Mouse (Mus musculus) G1E-ER4 (cell line): ENCODE data around the gene Tubb2b. TPM values are rescaled to one million over a fixed set of nuclear protein-coding genes. Genes with fewer than 3 reads are reported as not detected.

Experiments
- GATA1 ChIP-seq: IDR thresholded peaks from one replicate; pipeline ENCODE4 v1.8.0; 2012; ENCODE audit warnings: low read length, inconsistent platforms
- polyA plus RNA-seq: library from polyadenylated mRNA; stranded (reverse); fragments of >175 nt; gene quantifications from 2 replicates; pipeline ENCODE4 v1.2.3, GENCODE M21; 2012

Gene Tubb2b
- polyA plus RNA-seq, 1 experiment: 0.60 TPM

GRCm38 (mm10) chr13:34100733-34101132 is 29.5 kb downstream of the Tubb2b start:
- TF ChIP-seq GATA1: peak; percentile 80

GRCm38 (mm10) chr13:34097086-34097485 is 33.2 kb downstream of the Tubb2b start:
- TF ChIP-seq GATA1: no peak

GRCm38 (mm10) chr13:34096455-34096854 is 33.8 kb downstream of the Tubb2b start:
- TF ChIP-seq GATA1: no peak

- no peak for TF ChIP-seq GATA1
These were observed 34.5 kb downstream of the Tubb2b start for GRCm38 (mm10) chr13:34095542-34096435.

- no peak for TF ChIP-seq GATA1
These were observed 40.9 kb downstream of the Tubb2b start for GRCm38 (mm10) chr13:34089358-34089757.

GRCm38 (mm10) chr13:34088871-34089288 is 41.4 kb downstream of the Tubb2b start:
- no peak for TF ChIP-seq GATA1

GRCm38 (mm10) chr13:34087052-34087812 is 43.0 kb downstream of the Tubb2b start:
- no peak for TF ChIP-seq GATA1

- no peak for TF ChIP-seq GATA1
These were observed 46.1 kb downstream of the Tubb2b start for GRCm38 (mm10) chr13:34084026-34084750.

GRCm38 (mm10) chr13:34081926-34082325 is 48.3 kb downstream of the Tubb2b start:
- TF ChIP-seq GATA1: no peak

- no peak for TF ChIP-seq GATA1
These were observed 50.5 kb downstream of the Tubb2b start for GRCm38 (mm10) chr13:34079801-34080200.

- TF ChIP-seq GATA1: no peak
These were observed 51.6 kb downstream of the Tubb2b start for GRCm38 (mm10) chr13:34078500-34079280.

- no peak for TF ChIP-seq GATA1
These were observed 52.6 kb downstream of the Tubb2b start, which contains the start of gene Tubb2a for GRCm38 (mm10) chr13:34077492-34078271. Gene Tubb2a (minus strand): TSS chr13:34078007.

Other genes with a start within 250 kb of the Tubb2b start
- not detected in 2 replicates for gene Serpinb6c, start 224.8 kb downstream of the Tubb2b start, polyA plus RNA-seq
- 0.35 and 0.43 TPM in 2 replicates for gene Nqo2, start 165.8 kb downstream of the Tubb2b start, polyA plus RNA-seq
- gene Ripk1, start 128.1 kb downstream of the Tubb2b start, polyA plus RNA-seq: 6.1 and 8.3 TPM in 2 replicates
- 3.2 and 3.7 TPM in 2 replicates for gene Serpinb6a, start 127.7 kb downstream of the Tubb2b start, polyA plus RNA-seq
- 15.1 and 15.9 TPM in 2 replicates for gene Bphl, start 92.9 kb downstream of the Tubb2b start, polyA plus RNA-seq
- gene Tubb2a, start 52.5 kb downstream of the Tubb2b start, polyA plus RNA-seq: 10.9 and 24.5 TPM in 2 replicates
- 27.5 and 39.4 TPM in 2 replicates for gene Psmg4, start 32.5 kb upstream of the Tubb2b start, polyA plus RNA-seq
- 106 and 145 TPM in 2 replicates for gene Slc22a23, start 214.7 kb upstream of the Tubb2b start, polyA plus RNA-seq